Comparison of ENCODE assay signal across 27 mouse cellular contexts in genomic region chr11:109011161-109011560, GRCm38 (mm10).
"Had no signal": no experiment of that assay in that cellular context is flagged by ENCODE, and none has a peak within 500 bp of the region (broad histone marks: within the 10 kb centered on the region; RNA-seq: fewer than 3 reads in every experiment).

No protein-coding gene starts in this region.

- H3K4me3 ChIP-seq: embryonic facial prominence, embryonic 10.5 days; embryonic facial prominence, embryonic 12.5 days; embryonic facial prominence, embryonic 13.5 days; embryonic facial prominence, embryonic 15.5 days; erythroblast, embryonic 14.5 days; forebrain, embryonic 10.5 days; forebrain, embryonic 12.5 days; forebrain, embryonic 13.5 days; forebrain, embryonic 15.5 days; gastrocnemius, adult 2 months; heart, embryonic 10.5 days had no signal

- H3K36me3 ChIP-seq: embryonic facial prominence, embryonic 10.5 days; embryonic facial prominence, embryonic 12.5 days; embryonic facial prominence, embryonic 13.5 days; embryonic facial prominence, embryonic 15.5 days; forebrain, embryonic 10.5 days; forebrain, embryonic 12.5 days; forebrain, embryonic 15.5 days; heart, embryonic 10.5 days had no signal

- DNase-seq: cerebellum, adult 18-20 months; cerebellum, adult 2 months; cerebellum, adult 8-10 months; cerebellum, adult 9-10 months; cerebellum, adult 9-11 months; cerebellum, postnatal 10 days; cerebellum, postnatal 14 days; cerebellum, postnatal 25 days; cerebellum, postnatal 36 days; embryo, embryonic 11 days; forebrain, postnatal 0 days; gastrocnemius, adult 2 months; gastrocnemius, postnatal 10 days; gastrocnemius, postnatal 14 days; gastrocnemius, postnatal 25 days; gastrocnemius, postnatal 36 days; heart, adult 18-20 months had no signal

- H3K27me3 ChIP-seq: embryonic facial prominence, embryonic 12.5 days; embryonic facial prominence, embryonic 13.5 days; embryonic facial prominence, embryonic 15.5 days; forebrain, embryonic 12.5 days; forebrain, embryonic 13.5 days; forebrain, embryonic 15.5 days had no signal

- H3K27ac ChIP-seq: embryonic facial prominence, embryonic 10.5 days; embryonic facial prominence, embryonic 12.5 days; embryonic facial prominence, embryonic 13.5 days; embryonic facial prominence, embryonic 15.5 days; forebrain, embryonic 10.5 days; forebrain, embryonic 12.5 days; forebrain, embryonic 13.5 days; forebrain, embryonic 15.5 days; gastrocnemius, adult 2 months; heart, embryonic 10.5 days had no signal

- H3K9ac ChIP-seq: embryonic facial prominence, embryonic 12.5 days; embryonic facial prominence, embryonic 13.5 days; embryonic facial prominence, embryonic 15.5 days; forebrain, embryonic 12.5 days; forebrain, embryonic 13.5 days; forebrain, embryonic 15.5 days; forebrain, postnatal 0 days had no signal

- H3K4me1 ChIP-seq: embryonic facial prominence, embryonic 10.5 days; embryonic facial prominence, embryonic 12.5 days; embryonic facial prominence, embryonic 13.5 days; embryonic facial prominence, embryonic 15.5 days; forebrain, embryonic 10.5 days; forebrain, embryonic 12.5 days; forebrain, embryonic 13.5 days; forebrain, embryonic 15.5 days had no signal
